Mouse (Mus musculus) heart, embryonic 14.5 days (tissue): Measurements from ENCODE around the gene Hoxa2. TPM values are rescaled to one million over a fixed set of nuclear protein-coding genes. Genes with fewer than 3 reads are reported as not detected.
A peak's percentile ranks its signal among the peaks of the same experiment; 100 is the strongest.

ENCODE experiments used
- ATAC-seq: fragments of 200-750 bp; cut with Nextera tagmentation; 2 replicates; pipeline ENCODE4 v1.8.0; 2017; ENCODE audit warnings: low read depth, moderate TSS enrichment; ENCODE audit not compliant: insufficient number of reproducible peaks, insufficient read depth, low FRiP score
- H3K27ac ChIP-seq, 2 experiments: fragments of 200-500 bp in 1 of 2; fragments of 300-500 bp in 1 of 2; sonication (generic) in 1 of 2; replicated peaks in 1 of 2; 2 replicates each; pipeline ENCODE4 v1.5.1; 2012 to 2014; ENCODE audit warnings: low read depth in 2 of 2, low read length in 2 of 2, control low read depth in 1 of 2, mild to moderate bottlenecking in 1 of 2, mixed read lengths in 1 of 2; ENCODE audit not compliant: control insufficient read depth in 1 of 2, insufficient read depth in 1 of 2
- H3K27me3 ChIP-seq: fragments of 300-500 bp; sonication (generic); 2 replicates; pipeline ENCODE4 v1.6.1; 2014; ENCODE audit warnings: mild to moderate bottlenecking, low read length, control low read depth; ENCODE audit not compliant: control insufficient read depth, insufficient read depth
- H3K36me3 ChIP-seq: fragments of 300-500 bp; sonication (generic); 2 replicates; pipeline ENCODE4 v1.6.1; 2014; ENCODE audit warnings: mild to moderate bottlenecking, control low read depth, low read length, mixed read lengths; ENCODE audit not compliant: control insufficient read depth, insufficient read depth
- H3K4me1 ChIP-seq, 2 experiments: fragments of 200-500 bp in 1 of 2; fragments of 300-500 bp in 1 of 2; sonication (generic) in 1 of 2; 2 replicates each; pipeline ENCODE4 v1.6.1; 2012 to 2014; ENCODE audit warnings: low read length in 2 of 2, control low read depth in 1 of 2, mixed read lengths in 1 of 2; ENCODE audit not compliant: control insufficient read depth in 2 of 2, insufficient read depth in 2 of 2
- H3K4me2 ChIP-seq: fragments of 300-500 bp; sonication (generic); 2 replicates; pipeline ENCODE4 v1.6.1; 2014; ENCODE audit warnings: mild to moderate bottlenecking, low read length
- H3K4me3 ChIP-seq, 2 experiments: fragments of 200-500 bp in 1 of 2; fragments of 300-500 bp in 1 of 2; sonication (generic) in 1 of 2; 2 replicates each; pipeline ENCODE4 v1.5.1; 2012 to 2014; ENCODE audit warnings: low read length in 2 of 2, mild to moderate bottlenecking in 2 of 2, control low read depth in 1 of 2, low read depth in 1 of 2, moderate library complexity in 1 of 2; ENCODE audit not compliant: control insufficient read depth in 1 of 2, insufficient read depth in 1 of 2
- H3K9ac ChIP-seq: fragments of 300-500 bp; sonication (generic); 2 replicates; pipeline ENCODE4 v1.6.1; 2014; ENCODE audit warnings: mild to moderate bottlenecking, low read length
- H3K9me3 ChIP-seq: fragments of 300-500 bp; sonication (generic); 2 replicates; pipeline ENCODE4 v1.6.1; 2016; ENCODE audit warnings: low read length, control low read depth; ENCODE audit not compliant: control insufficient read depth
- WGBS: fragments of 180-500 bp; shearing (Covaris S2); extraction: QIAGEN DNeasy Blood & Tissue Kit; methylation state at CpG from one replicate; pipeline ENCODE4 v1.1.7; 2014; 5-methylcytosine and 5-hydroxymethylcytosine counted together
- polyA plus RNA-seq: library from polyadenylated mRNA; unstranded; fragments of >200 nt; fragmentation: Nextera tagmentation; extraction: Ambion mirVana; gene quantifications from 2 replicates; pipeline ENCODE4 v1.2.1, GENCODE M21; 2014

Hoxa2 gene
- polyA plus RNA-seq, 1 experiment from 2014 or later, result 0.66 TPM

DNA sequence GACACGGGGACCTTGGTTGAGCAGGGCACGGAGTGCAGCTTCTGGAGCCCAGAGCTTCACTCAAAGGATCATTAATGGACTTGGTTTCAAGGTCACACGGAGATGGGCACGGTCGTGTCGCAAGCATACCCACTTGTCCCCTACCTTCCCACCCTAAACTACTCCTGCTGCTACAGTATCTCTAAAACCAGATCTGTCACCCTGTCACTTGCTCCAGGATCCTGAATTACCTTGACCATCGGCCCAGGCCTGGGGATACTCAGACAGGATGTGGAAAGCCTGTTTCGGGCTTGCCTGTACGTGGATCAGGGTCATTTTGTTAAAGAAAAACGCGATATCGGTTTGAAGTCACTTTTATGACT, 45.0 kb upstream of the Hoxa2 start:
- no peaks in the 10 kb centered on the region for H3K9me3 ChIP-seq
- ATAC-seq, result no peak
- H3K4me3 ChIP-seq, result no peak overlapping the region
- H3K4me1 ChIP-seq, result peaks cover 3 to 10% of the 10 kb centered on the region in 2 experiments; a peak in 2 of 4 replicates
- H3K9ac ChIP-seq, result no peak overlapping the region
- H3K27me3 ChIP-seq, result peaks cover 100% of the 10 kb centered on the region
- H3K27ac ChIP-seq, result no peak overlapping the region
- 11% methylated on average over 12 of the region's 12 CpGs for WGBS
- H3K4me2 ChIP-seq, result no peak overlapping the region
- no peaks in the 10 kb centered on the region for H3K36me3 ChIP-seq

DNA sequence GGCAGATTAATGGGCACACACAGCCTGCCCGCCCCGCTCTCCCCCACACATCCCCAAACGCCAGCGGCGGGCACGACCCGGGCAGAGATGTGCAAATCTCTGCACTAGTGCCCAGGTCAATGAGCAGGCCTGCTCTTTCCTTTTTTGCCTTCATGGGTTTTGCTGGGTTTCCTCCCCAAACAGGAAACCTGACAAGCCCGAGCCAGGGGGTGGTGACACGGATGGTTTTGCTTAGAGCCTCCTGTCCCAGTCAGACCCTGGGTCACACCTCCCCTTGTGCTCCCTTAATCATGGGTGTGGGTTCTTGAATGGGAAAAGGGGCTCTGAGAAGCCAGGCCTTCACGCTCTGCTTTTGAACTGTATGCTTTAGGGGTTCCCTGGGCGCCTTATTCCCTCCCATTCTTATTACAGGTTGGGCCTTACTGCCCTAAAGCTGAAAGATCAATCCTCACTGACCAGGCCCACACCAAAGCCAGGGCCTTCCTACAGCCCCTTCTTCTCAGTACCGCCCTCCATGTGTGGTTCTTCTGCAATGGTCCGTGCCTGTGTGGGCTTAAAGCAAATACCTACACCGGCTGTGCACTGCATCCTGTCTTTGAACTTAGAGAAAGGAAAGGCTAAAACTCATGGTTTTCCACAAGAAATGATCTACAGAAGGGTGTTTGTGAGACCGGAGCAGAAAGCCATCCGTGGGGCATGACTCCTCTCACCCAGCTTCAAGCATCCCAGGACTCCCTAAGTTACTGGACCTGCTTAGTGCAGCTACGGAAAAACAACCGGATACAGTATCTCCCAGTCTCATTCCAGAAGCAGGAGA, 44.4 kb upstream of the Hoxa2 start:
- no peak overlapping the region for H3K9ac ChIP-seq
- H3K36me3 ChIP-seq, result no peaks in the 10 kb centered on the region
- no peak overlapping the region for H3K27ac ChIP-seq
- peaks cover 5 to 15% of the 10 kb centered on the region in 2 experiments; a peak in 3 of 4 replicates for H3K4me1 ChIP-seq
- peak overlapping the region in 1 of 2 experiments; percentile 12; a peak in 1 of 4 replicates for H3K4me3 ChIP-seq
- WGBS, result 7% methylated on average over 18 of the region's 18 CpGs
- no peak for ATAC-seq
- H3K27me3 ChIP-seq, result peaks cover 100% of the 10 kb centered on the region
- peak overlapping the region; percentile 14; the same call in 1 of the 2 replicates for H3K4me2 ChIP-seq
- H3K9me3 ChIP-seq, result no peaks in the 10 kb centered on the region

DNA sequence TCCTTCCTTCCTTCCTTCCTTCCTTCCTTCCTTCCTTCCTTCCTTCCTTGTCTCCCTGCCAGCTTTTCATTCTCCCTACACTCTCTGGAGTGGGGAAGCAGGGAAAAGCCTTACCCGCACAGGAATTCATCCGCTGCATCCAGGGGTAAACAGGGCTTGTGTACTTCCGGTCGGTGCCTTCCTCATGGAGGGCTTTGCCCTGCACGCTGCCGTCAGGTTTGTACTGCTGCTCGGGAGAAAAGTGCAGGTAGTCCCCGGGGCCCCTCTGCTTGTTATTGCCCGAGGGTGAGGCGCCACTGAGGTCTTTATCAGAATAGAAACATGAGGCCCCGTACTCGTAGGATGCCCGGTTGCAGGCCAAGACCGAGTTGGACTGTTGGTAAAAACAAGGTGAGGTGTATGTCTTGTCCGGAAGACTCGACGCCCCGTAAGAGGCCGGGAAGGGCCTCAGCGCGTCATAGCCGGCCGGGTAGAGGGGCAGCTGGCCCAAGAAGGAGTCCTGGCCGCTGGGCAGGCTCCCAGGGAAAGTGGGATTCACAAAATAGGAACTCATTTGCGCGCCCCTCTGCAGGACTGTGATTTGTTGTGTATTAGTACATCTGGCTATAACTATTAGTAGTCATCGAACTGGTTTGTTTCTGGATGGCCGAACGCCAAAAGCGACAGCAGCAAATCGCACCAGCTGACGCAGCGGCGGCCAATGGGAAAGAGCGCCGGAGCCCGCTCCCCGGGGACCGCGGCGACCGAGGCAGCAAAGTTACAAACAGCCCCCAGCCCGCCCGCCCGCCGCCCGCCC, 43.6 kb upstream of the Hoxa2 start, which contains the start of gene Hoxa6:
Gene Hoxa6, minus strand, starts transcription at position 651 of the 796 bp plus-strand sequence.
- Histone ChIP-seq H3K4me2 (peak within 1 kb of the TSS; percentile 14; the same call in 1 of the 2 replicates), H3K36me3 (no peaks in the 10 kb centered on the region), H3K9ac (no peak within 1 kb of the TSS), H3K4me1 (peaks cover 5 to 22% of the 10 kb centered on the region in 2 experiments; a peak in 3 of 4 replicates), H3K27me3 (peaks cover 100% of the 10 kb centered on the region), H3K4me3 (peak within 1 kb of the TSS in 1 of 2 experiments; percentile 12; a peak in 1 of 4 replicates), H3K27ac (no peak within 1 kb of the TSS), H3K9me3 (no peaks in the 10 kb centered on the region)
- no peak for ATAC-seq
- WGBS, result 2% methylated on average over 47 of the region's 47 CpGs

DNA sequence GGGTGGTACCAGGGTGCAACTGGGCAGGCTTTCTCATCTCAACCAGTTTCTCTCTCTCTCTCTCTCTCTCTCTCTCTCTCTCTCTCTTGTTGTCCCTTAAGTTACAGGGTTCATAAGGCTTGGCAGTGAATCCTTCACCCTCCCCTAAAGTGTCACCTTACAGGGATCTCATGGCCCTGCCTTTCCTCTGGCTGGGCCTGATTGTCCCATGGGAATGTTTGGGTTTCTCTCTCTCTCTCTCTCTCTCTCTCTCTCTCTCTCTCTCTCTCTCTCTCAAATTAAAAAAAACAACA, 43.0 kb upstream of the Hoxa2 start:
- Histone ChIP-seq H3K9ac (no peak overlapping the region), H3K27me3 (peaks cover 100% of the 10 kb centered on the region), H3K4me1 (peaks cover 5 to 19% of the 10 kb centered on the region in 2 experiments; a peak in 3 of 4 replicates), H3K9me3 (no peaks in the 10 kb centered on the region), H3K4me2 (no peak overlapping the region), H3K27ac (no peak overlapping the region), H3K36me3 (no peaks in the 10 kb centered on the region), H3K4me3 (no peak overlapping the region)
- no peak for ATAC-seq

DNA sequence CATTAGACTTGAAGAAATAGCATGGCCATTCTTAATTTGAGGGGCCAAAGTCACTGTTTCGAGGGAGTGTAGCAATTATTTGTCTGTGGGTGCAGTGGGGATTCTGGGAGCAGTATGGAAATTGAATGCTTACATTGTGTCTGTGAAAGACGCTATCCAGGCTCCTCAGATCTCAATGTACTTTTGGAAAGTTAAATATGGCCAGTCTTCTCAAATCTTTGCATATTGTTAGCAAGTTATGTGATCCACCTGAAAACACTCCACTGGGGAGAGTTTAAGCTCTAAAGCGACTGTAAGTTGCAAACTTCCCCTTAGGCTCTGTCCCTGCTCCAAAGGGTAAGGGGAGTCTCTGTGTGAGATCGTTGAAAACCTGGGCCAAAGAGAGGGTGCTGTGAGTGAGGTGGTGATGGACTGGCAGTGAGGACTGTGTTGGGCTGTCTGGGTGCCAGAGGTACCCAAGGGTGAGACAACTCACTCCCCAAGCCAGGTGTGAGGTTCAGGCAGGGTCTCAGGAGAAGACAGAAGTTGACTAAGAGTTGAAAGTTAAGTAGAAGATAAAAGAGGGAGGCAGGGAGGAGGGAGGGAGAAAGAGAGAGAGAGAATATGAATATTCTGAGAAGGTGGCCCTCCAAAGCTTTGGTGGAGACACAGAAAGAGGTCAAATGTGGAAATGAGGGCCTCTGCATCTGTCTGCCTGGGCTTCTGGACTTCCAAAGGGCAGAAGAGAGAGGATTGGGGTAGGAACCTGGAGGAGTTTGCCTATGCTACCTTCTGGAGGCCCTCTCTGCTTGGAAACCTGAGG, 42.5 kb upstream of the Hoxa2 start:
- Histone ChIP-seq H3K4me1 (peaks cover 5 to 19% of the 10 kb centered on the region in 2 experiments; a peak in 3 of 4 replicates), H3K27ac (no peak overlapping the region), H3K9ac (no peak overlapping the region), H3K4me3 (no peak overlapping the region), H3K36me3 (no peaks in the 10 kb centered on the region), H3K4me2 (no peak overlapping the region), H3K27me3 (peaks cover 100% of the 10 kb centered on the region), H3K9me3 (no peaks in the 10 kb centered on the region)
- no peak for ATAC-seq
- 6% methylated on average over 4 of the region's 4 CpGs for WGBS

DNA sequence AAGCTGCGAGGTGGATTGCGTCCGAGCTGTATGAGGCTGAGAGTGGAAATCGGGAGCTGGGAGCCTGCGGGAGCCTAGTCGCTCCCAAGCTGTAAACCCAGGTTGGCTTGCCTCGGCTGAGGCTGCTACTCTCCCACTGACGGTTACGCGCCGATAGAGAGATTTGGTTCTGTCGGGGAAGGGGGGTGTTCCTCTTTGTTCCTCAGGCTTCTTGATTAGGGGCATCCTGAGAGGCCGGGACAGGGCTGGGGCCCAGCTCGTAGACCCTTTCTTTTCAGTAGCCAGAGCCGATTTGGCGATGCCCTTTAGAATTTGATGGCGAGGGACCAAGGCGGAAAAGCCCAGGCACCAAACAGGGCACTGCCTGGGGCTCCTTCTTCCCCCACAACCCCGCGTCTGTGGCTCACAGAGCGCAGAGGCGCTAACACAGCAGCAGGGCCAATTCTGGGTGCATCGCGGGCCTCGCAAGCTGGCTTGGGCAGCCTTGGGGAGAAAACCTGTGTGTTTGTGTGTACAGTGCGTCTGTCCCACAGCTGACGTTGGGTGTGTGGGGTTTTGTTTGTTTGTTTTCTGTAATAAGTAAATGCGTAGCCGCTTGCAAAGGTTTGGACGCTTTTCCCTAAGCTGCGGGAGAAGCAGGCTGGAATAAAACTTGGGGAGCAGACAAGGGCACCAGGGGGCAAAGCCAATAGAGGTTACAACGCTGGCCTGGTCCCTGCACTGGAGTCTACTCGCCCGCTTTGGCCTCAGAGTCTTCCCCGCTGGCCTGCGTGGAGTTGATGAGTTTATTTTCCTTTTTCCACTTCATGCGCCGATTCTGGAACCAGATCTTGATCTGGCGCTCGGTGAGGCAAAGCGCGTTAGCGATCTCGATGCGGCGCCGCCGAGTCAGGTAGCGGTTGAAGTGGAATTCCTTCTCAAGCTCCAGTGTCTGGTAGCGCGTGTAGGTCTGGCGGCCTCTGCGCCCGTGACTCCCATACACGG, 41.3 kb upstream of the Hoxa2 start:
- H3K4me1 ChIP-seq, result peaks cover 2 to 19% of the 10 kb centered on the region in 2 experiments; a peak in 3 of 4 replicates
- no peak overlapping the region for H3K9ac ChIP-seq
- H3K9me3 ChIP-seq, result no peaks in the 10 kb centered on the region
- H3K27me3 ChIP-seq, result peaks cover 100% of the 10 kb centered on the region
- WGBS, result 2% methylated on average over 55 of the region's 55 CpGs
- H3K27ac ChIP-seq, result no peak overlapping the region
- no peaks in the 10 kb centered on the region for H3K36me3 ChIP-seq
- no peak overlapping the region for H3K4me3 ChIP-seq
- no peak for ATAC-seq
- no peak overlapping the region for H3K4me2 ChIP-seq
